Mouse (Mus musculus): Measurements from ENCODE around the gene Tsfm.

The Tsfm gene

DNA sequence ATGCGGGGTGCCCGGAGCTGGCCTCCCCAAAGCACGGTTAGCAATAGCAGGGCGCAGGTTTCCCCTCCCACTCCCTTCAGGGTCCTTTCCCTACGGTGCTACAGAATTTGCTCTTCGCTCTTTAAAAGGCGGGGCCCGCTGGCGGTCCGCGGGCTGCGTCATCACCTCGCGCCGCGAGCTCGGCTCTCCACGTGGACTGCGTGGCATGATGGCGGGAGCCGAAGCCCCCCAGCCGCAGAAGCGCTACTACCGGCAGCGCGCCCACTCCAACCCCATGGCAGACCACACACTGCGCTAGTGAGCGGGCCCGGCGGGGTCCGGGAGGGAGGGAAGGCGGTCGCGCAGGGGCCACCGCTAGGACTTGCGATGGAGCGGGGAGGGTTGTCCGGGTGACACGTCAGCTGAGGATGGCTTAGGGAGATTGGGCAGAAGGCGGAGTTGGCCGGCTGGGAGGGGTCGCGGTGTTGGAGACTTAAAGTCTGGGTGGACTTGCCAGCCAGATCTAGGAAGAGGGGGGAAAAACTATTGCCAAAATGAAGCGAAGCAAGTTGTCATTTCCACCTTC lies 11.2 kb upstream of the Tsfm start:
- DNase-seq (ENCODE audit: low read depth): peak; percentile 75

DNA sequence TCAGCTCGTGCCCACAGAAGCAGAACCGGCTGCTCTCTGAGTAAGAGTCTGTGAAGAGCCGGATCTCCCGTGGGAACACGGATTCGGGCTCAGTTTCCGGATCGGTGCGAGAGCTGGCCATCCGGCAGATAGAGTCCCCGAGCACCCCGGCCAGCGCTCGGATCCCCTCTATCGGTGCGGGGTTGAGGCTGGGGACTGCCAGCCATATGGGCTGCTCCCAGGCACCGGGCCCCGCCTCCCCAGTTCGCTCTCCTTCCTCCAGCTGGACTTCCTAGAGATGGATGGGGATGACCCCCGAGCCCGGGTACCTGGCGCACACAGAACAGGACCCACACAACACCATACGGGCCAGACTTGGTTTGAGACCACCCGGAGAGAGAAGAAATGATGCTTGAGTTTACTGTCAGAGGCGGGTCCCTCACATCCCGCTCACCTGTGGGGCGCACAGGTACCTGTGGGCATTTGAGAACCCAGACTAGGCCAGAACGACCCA lies 10.7 kb upstream of the Tsfm start, which contains the start of the genes Mettl1 and Eef1akmt3:
Gene Mettl1, plus strand, starts transcription at position 141 of the 493 bp plus-strand sequence.
Gene Eef1akmt3, minus strand, starts transcription at position 240 of the 493 bp plus-strand sequence.
- DNase-seq (ENCODE audit: low read depth): no peak

- no peak for DNase-seq (ENCODE audit: low read depth)
These were observed 10.1 kb upstream of the Tsfm start for GRCm38 (mm10) chr10:127040569-127041214.

DNA sequence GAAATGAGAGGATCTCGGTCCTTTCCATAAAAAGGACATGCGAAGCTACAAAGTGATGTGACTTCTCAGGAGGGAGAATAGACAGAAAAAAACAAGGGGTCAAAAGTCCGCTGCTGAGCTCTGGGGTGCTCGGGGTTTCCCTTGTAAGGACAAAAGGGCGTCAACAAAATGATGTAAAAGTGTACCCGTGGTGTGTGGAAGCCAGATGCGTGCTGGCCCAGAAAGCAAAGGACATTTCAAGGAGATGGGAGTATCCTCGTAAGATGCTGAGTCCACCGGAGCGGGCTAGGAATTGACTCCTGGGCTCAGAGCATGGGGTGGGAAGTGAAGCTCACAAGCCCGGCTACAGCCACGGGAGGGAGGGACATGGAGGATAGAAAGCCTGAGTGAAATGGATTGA lies 7.0 kb upstream of the Tsfm start:
- DNase-seq (ENCODE audit: low read depth): no peak

GRCm38 (mm10) chr10:127036273-127036672 lies 5.6 kb upstream of the Tsfm start:
- DNase-seq (ENCODE audit: low read depth): no peak

DNA sequence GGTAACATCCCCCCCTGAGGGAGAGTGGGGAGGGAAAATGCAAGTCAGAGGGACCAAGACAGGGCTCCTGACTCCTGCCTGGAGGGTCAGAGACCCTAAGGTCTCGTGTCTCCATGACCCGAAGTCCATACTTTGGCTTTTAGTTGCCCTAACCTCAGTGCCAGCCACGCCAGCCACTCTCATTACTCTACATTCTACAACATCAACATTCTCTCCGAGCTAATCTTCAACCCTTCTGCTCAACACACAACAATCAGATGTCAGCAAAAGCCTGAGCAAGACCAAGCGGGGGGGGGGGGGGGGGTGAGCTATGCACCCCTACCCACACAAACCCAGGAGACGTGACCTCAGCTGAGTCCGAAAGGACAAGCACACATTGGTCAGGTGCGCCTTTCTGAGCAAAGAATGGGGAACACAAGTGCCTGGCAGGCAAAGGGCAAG lies 2.7 kb upstream of the Tsfm start:
- no peak for DNase-seq (ENCODE audit: low read depth)

DNA sequence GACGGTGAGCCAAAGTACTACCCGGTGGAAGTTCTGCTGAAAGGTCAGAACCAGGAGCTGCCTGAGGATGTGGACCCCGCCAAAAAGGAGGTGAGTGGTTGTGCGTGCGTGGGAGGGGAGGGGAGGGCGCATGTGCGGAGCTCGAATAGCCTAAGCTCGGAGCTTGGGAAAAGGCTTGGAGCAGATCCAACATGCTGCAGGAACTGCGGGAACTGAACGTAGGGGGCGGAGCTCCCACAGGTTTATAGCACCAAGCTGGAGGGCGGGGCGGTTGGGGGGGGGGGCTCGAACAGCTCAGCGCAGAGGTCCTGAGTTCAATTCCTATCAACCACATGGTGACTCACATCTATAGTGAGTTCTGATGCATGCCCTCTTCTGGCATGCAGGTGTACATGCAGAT lies 12.2 kb downstream of the Tsfm start:
- DNase-seq (ENCODE audit: low read depth): no peak

DNA sequence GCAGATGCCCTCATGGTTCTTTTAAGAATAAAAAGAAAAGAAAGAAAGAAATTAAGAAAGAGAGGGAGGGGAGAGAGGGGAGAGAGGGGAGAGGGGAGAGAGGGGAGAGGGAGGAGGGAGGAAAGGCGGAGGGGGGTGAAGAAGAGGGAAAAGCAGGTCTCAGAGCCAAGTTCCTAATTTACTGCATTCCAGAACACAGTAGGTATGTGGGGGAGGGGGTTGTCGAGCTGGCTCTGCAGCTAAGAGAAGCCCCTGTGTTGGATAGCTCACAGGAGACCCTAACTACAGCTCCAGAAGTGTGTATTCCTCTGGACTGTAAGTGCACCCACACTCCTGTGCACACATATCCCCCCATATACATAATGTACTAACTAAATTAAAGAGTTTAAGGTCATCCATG lies 13.6 kb downstream of the Tsfm start:
- no peak for DNase-seq (ENCODE audit: low read depth)

GRCm38 (mm10) chr10:127016488-127016887 lies 14.2 kb downstream of the Tsfm start:
- DNase-seq (ENCODE audit: low read depth): no peak

DNA sequence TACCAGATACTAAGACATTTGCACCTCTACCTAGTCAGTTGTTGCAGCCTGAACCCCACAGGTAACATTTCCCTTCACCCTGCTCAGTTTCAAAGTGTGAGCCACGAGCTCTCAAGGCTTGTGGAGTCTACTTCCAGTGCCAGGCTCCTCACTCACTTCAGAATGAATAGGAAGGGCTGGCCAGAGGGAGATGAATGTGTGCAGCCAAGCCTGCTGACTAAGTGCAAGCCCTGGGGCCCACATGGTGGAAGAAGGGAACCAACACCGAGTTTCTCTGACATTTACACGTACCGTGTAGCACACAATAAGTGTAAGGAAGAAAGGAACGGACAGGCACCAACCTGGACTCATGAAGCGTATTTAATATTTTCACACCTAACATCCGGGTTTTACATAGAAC lies 26.8 kb downstream of the Tsfm start:
- DNase-seq (ENCODE audit: low read depth): no peak

DNA sequence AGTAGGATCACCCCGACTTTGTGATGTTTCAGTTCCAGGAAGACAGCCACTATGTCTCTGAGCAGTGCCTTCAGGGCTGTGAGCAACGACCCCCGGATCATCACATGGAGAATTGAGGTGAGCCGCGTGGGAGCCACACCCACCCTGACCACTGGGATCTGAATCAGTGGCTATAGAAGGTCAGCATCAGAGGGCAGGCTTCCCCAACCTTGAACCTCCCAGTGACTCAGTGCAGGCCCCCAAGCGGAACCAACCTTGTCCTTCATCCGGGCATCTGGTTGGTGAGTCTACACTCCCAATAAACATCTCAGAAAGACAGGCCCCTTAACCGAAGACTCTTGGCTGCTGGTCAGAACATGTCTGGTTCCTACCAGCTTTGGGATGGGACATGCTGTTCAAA lies 27.3 kb downstream of the Tsfm start:
- DNase-seq (ENCODE audit: low read depth): no peak

- no peak for DNase-seq (ENCODE audit: low read depth)
These were observed 27.9 kb downstream of the Tsfm start for GRCm38 (mm10) chr10:127002765-127003164.

- DNase-seq (ENCODE audit: low read depth): no peak
These were observed 28.6 kb downstream of the Tsfm start for GRCm38 (mm10) chr10:127002056-127002455.

GRCm38 (mm10) chr10:127001297-127001696 lies 29.3 kb downstream of the Tsfm start:
- no peak for DNase-seq (ENCODE audit: low read depth)

GRCm38 (mm10) chr10:127000529-127000928 lies 30.1 kb downstream of the Tsfm start, which contains the start of gene Avil:
Gene Avil (plus strand): TSS chr10:127000709.
- DNase-seq (ENCODE audit: low read depth): no peak

DNA sequence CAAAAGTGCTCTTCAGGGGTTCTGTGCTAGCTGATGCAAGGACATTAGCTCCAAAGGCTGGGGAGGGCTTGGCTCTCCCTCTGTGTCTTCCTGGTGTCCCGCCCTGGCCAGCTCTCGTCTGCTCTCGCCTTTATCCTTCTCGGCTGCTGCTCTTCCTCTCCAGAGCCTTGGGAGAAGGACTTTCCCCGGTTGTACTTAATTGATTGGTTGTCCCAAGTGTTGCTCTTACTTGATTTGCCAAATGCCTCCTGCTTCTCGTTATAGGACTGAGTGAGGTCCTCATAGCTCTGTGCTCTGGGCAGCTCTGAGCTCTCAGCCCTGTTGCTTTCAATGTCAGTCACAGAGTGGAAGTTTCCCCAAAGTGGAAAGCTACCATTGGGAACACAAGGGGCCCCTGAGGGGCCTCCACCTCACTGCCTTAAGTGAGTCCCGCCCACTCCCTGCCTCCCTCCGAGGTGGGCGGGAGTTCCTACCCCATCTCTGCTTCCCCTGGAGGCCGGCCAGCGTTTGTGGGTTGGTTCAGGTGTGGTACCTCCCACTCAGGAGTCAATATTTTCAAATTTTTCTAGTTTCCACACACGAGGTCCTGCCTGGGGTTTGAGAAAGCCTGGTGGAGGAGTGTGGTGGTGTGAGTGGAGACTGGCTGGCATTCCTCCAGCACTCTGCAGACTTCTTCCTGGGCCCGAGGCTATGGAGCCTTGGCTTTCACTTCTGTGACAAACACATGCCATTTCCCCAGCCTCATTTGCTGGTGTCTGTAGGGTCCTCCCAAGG lies 33.1 kb downstream of the Tsfm start:
- DNase-seq (ENCODE audit: low read depth): no peak

GRCm38 (mm10) chr10:126993621-126994020 lies 37.0 kb downstream of the Tsfm start:
- DNase-seq (ENCODE audit: low read depth): no peak

DNA sequence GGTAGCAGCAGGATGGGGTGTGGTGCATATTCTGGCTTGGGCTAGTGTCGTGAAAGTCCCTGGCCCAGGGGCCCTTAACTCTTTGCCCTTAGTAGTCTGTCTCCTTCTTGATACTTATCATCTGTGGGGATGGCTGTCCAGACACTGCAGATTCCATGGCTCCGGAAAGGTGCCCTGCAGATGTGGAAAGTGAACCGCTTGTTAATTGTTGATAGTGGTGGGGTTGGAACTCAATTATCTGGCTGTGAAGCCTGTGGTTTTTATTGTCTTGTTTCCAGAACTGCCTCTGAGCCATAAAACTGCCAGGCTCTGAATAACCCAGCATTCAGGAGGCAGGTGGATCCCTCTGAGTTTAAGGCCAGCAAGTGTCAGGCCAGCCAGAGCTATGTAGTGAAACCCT lies 39.0 kb downstream of the Tsfm start:
- no peak for DNase-seq (ENCODE audit: low read depth)

DNA sequence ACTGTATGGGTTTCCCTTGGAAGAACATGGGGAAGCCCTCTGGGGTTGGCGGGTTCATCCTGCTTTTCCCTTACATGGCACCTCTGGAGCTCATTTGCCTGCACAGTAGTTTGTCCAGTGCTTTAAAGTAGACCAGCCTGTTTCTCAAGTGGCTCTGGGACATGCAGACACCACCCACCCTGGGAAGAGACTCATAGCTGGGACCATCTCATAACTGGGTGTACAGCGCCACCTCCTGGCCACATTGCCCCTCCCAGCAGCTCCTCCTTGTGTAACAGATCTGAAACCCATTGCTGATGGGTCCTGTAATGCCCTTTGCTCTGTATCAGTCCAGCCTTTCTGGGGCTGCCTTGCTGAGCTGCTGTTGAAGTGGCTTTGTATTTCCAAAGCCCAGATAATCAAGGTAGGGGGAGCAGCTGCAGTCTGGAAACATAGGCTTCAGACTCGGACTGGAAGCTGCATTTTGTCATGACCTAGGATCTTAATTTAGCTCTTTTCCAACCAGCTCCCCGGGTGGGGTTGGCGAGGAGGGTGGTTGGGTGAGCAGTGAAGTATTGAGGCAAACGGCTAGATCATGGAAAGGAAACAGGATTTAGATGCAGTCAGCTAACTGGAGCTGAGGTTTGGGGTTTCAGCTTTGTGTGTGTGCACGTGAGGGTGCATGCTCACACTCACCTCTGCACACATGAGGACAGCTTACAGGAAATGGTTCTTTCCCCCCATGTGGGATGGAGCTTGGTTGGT lies 40.2 kb downstream of the Tsfm start:
- DNase-seq (ENCODE audit: low read depth): peak; percentile 71

DNA sequence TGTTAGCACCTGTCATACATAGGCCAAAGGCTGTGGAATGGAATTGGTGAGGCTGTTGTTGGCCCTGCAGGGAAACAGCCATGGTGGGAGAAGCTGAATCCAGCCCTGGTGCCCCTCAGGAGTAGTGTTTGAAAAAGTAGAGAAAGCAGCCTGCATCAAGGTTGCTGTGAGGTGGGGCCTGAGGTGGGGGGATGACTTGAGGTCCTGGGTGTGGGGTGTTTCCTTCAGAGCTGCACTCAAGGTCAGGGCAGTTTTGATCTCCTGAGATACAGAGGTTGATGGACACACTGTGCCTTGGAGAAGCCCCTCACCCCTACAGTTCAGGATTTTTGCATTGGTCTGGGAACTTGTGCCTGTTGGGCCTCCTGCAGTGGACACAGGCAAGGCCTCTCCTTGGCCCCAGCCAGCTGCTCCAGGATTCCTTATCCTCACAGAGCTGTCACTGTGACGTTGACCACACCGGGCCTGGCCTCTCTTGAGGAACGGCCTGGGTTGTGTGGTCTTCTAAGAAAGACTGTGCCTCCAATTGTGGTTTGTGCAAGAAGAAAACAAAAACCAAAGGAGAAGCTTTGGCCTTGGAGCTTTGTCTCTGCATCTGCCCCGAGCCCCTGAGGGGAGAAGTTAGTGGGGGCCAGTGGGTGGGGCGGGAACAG lies 42.0 kb downstream of the Tsfm start:
- DNase-seq (ENCODE audit: low read depth): no peak

All from c-Kit-positive CD71-positive TER-119-negative erythroid progenitor cells, embryonic 14.5 days (primary cell).